Mouse (Mus musculus) layer of hippocampus, postnatal 10 days (tissue): ENCODE measurements around the gene Mgat5b. TPM values are rescaled to one million over a fixed set of nuclear protein-coding genes. Genes with fewer than 3 reads are reported as not detected.

ENCODE experiments used
- DNase-seq, 2 experiments: peaks; one replicate each; pipeline ENCODE4 v3.0.0; 2021; ENCODE audit warnings: low spot score in 2 of 2
- total RNA-seq, 2 experiments: library from RNA; stranded (reverse); gene quantifications; 2 replicates each; pipeline ENCODE4 v1.2.3; 2021

The Mgat5b gene
- total RNA-seq, 2 experiments from 2014 or later: 58.3 to 65.9 TPM

GRCm38 (mm10) chr11:117030018-117030417, 111.4 kb downstream of the Mgat5b start:
- DNase-seq: no peak

GRCm38 (mm10) chr11:117030471-117031101, 111.9 kb downstream of the Mgat5b start:
- DNase-seq: peak in 1 of 2 experiments; percentile 28

- DNase-seq: peak in 1 of 2 experiments; percentile 36
Observed at GRCm38 (mm10) chr11:117031249-117031648, 112.6 kb downstream of the Mgat5b start.

- DNase-seq: no peak
Observed at GRCm38 (mm10) chr11:117035661-117036336, 117.1 kb downstream of the Mgat5b start.

Other genes with a start within 250 kb of the Mgat5b start
- not detected for gene St6galnac1, start 143.4 kb upstream of the Mgat5b start, total RNA-seq
- 10 to 100 TPM; 23.3 to 27.6 TPM for gene Mxra7, start 90.8 kb upstream of the Mgat5b start, total RNA-seq
- gene Mettl23, start 75.6 kb upstream of the Mgat5b start, total RNA-seq: 10 to 100 TPM; 32.5 to 33.7 TPM
- gene Jmjd6, start 75.4 kb upstream of the Mgat5b start, total RNA-seq: 10 to 100 TPM; 30.4 to 31.4 TPM
- 10 to 100 TPM; 42.6 to 43.3 TPM for gene Mfsd11, start 66.4 kb upstream of the Mgat5b start, total RNA-seq
- gene Srsf2, start 65.8 kb upstream of the Mgat5b start, total RNA-seq: 100 to 1,000 TPM; 217 to 239 TPM
- 100 to 1,000 TPM; 151 to 152 TPM for gene Sec14l1, start 196.3 kb downstream of the Mgat5b start, total RNA-seq